Mouse (Mus musculus): ENCODE results near the gene Srms.

DNA sequence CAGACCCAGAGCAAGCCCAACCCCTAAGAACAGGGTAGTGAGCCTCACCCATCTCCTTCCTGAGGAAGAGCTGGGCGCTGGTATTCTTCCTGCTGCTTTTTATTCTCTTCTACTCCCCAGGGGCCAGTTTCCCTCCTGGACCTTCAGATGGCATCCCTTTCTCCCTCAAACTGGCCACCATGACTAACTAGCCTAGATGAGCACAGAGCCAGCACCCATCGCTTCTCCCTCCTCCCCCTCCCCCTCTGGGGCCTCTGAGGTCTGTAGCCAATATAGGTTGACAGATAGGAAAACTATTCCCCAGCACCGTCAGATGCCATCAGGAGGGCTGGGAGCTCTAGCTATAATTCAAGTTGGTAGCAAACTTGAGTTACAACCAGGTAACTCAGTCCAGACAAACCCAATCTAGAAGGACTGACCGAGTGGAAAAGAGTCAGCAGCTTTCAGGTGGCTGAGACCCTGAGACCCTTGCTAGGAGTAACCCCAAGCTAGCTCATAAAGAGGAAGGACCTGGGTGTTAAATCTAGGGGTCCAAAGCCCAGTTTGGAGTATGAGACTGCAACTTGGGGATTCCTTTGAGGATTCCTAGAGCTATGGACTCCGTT lies 6.0 kb upstream of the Srms start:
- no peak for TF ChIP-seq POLR2A (IDR thresholded peaks at IDR 0.05; ENCODE audit: borderline replicate concordance, extremely low read depth, low read depth, low read length)
- TF ChIP-seq CTCF (IDR thresholded peaks at IDR 0.05; ENCODE audit: insufficient read depth, low read length), result no peak
